Mouse (Mus musculus) C2C12 (cell line): ENCODE results near the gene Dpy30.

ENCODE experiments used
- CTCF ChIP-seq: IDR thresholded peaks from one replicate; pipeline ENCODE4 v1.5.1; 2011; ENCODE audit not compliant: control insufficient read depth, insufficient read depth, insufficient read length
- MYOD1 ChIP-seq: IDR thresholded peaks from one replicate; pipeline ENCODE4 v1.6.1; 2011; ENCODE audit warnings: low read depth; ENCODE audit not compliant: control insufficient read depth, insufficient read length
- USF1 ChIP-seq: IDR thresholded peaks from one replicate; pipeline ENCODE4 v1.6.1; 2011; ENCODE audit warnings: low read depth, mild to moderate bottlenecking, control low read depth, moderate library complexity

DNA sequence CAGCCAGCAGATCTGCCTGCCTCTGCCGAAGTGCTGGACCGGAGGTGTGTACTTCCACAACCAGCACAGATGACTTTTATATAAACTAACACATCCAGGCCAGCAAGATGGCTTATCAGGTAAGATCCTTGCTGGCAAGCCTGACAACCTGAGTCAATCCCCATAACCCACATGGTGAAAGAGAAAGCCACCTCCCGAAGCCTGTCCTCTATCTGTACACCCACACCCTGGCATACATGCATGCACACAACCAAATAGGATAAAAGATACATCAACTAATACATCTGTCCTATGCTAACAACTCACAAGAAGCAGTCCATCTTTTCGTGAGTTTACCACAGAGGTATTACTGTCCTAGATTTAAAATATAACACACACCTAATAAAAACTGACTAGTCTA, 19.7 kb downstream of the Dpy30 start:
- TF ChIP-seq CTCF (no peak), USF1 (no peak), MYOD1 (no peak)
